Mouse (Mus musculus) fibroblast of lung, adult 2 months (primary cell): ENCODE data around the gene Cp.
"Not testable (repeated sequence)": the region's sequence is repeated elsewhere in the genome, so short reads cannot be mapped to it uniquely, and the experiment has no call there.

Experiments used
- DNase-seq: peaks from one replicate; pipeline ENCODE4 v3.0.0-alpha.2; 2011; ENCODE audit warnings: low read depth

The Cp gene

GRCm38 (mm10) chr3:19956885-19957284 lies at the start of gene Cp:
Cp (plus strand) TSS chr3:19957054.
- DNase-seq: peak; percentile 48

GRCm38 (mm10) chr3:19948552-19948951 lies 8.3 kb upstream of the Cp start:
- DNase-seq: no peak

GRCm38 (mm10) chr3:19949401-19949800 lies 7.5 kb upstream of the Cp start:
- not testable (repeated sequence) for DNase-seq

- DNase-seq: no peak
Observed at GRCm38 (mm10) chr3:19953425-19953824, 3.4 kb upstream of the Cp start.

GRCm38 (mm10) chr3:19953865-19954264 lies 3.0 kb upstream of the Cp start:
- peak; percentile 87 for DNase-seq

- DNase-seq: no peak
Observed at GRCm38 (mm10) chr3:19958031-19958430, 1.2 kb downstream of the Cp start.

- DNase-seq: no peak
Observed at GRCm38 (mm10) chr3:19958983-19959382, 2.1 kb downstream of the Cp start.

GRCm38 (mm10) chr3:19960570-19961114 lies 3.8 kb downstream of the Cp start:
- DNase-seq: no peak

- DNase-seq: no peak
Observed at GRCm38 (mm10) chr3:19961341-19961740, 4.5 kb downstream of the Cp start.

- no peak for DNase-seq
Observed at GRCm38 (mm10) chr3:19962769-19963513, 6.1 kb downstream of the Cp start.

GRCm38 (mm10) chr3:19964625-19965188 lies 7.9 kb downstream of the Cp start:
- DNase-seq: no peak

GRCm38 (mm10) chr3:19965239-19965638 lies 8.4 kb downstream of the Cp start:
- DNase-seq: no peak

GRCm38 (mm10) chr3:19966072-19966471 lies 9.2 kb downstream of the Cp start:
- no peak for DNase-seq

- DNase-seq: no peak
Observed at GRCm38 (mm10) chr3:19978474-19978873, 21.6 kb downstream of the Cp start.

- DNase-seq: no peak
Observed at GRCm38 (mm10) chr3:19981156-19981555, 24.3 kb downstream of the Cp start.

GRCm38 (mm10) chr3:19982846-19983245 lies 26.0 kb downstream of the Cp start:
- DNase-seq: no peak

GRCm38 (mm10) chr3:19986123-19986522 lies 29.3 kb downstream of the Cp start:
- no peak for DNase-seq

- DNase-seq: no peak
Observed at GRCm38 (mm10) chr3:19990031-19990430, 33.2 kb downstream of the Cp start.

- no peak for DNase-seq
Observed at GRCm38 (mm10) chr3:19992388-19992787, 35.5 kb downstream of the Cp start.

GRCm38 (mm10) chr3:19999551-19999950 lies 42.7 kb downstream of the Cp start:
- no peak for DNase-seq

GRCm38 (mm10) chr3:20000806-20001205 lies 44.0 kb downstream of the Cp start:
- no peak for DNase-seq

- DNase-seq: no peak
Observed at GRCm38 (mm10) chr3:20002786-20003185, 45.9 kb downstream of the Cp start.

GRCm38 (mm10) chr3:20004422-20004821 lies 47.6 kb downstream of the Cp start:
- DNase-seq: no peak

- no peak for DNase-seq
Observed at GRCm38 (mm10) chr3:20005611-20006010, 48.8 kb downstream of the Cp start.
